Mouse (Mus musculus) E14TG2a.4 (cell line): ENCODE results near the gene Nfic.

ENCODE experiments used
- CTCF ChIP-seq: conservative IDR thresholded peaks from 2 replicates; pipeline ENCODE4 v1.5.1; 2014; ENCODE audit warnings: low read length
- POU5F1 ChIP-seq: IDR thresholded peaks from 2 replicates; pipeline ENCODE4 v1.6.1; 2014; ENCODE audit warnings: low read length, borderline replicate concordance

DNA sequence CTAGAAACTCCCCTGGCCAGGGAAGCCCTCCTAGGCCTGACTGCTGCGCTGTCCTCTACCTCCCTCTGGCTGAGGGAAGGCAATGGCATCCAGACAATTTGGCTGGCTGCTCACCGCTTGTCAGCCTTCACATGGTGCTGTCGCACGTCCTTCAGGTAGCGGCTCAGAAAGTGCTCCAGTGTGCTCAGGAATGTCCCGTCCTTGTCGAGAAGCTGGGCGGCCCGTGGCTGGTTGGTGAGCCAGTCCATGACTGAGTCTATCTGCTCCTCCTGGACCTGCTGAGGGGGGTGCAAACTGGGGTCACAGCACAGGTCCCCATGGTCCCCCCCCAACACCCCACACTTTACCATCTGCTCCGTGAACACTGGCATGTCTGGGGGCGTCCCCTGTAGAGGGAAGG is 32.6 kb upstream of the Nfic start:
- TF ChIP-seq CTCF (no peak), POU5F1 (no peak)
